Mouse (Mus musculus) brain, embryonic 18.5 days (tissue): ENCODE measurements at regions not wholly inside any gene's neighbourhood (a gene's known extent, or its start where the extent isn't known, plus 50 kb on each side); places are given as distances from the start of the nearest gene placed in this dataset.

ENCODE experiments used
- DNase-seq: peaks from one replicate; pipeline ENCODE4 v3.0.0-alpha.2; 2012; ENCODE audit warnings: low read depth, low spot score

GRCm38 (mm10) chr12:54396341-54396740 is 192.7 kb upstream of the Egln3 start:
- no peak for DNase-seq

GRCm38 (mm10) chr12:54385401-54385800 is 181.7 kb upstream of the Egln3 start:
- DNase-seq, result no peak

GRCm38 (mm10) chr12:54384116-54384515 is 180.5 kb upstream of the Egln3 start:
- no peak for DNase-seq

- DNase-seq, result no peak
Observed at GRCm38 (mm10) chr12:54382965-54383364, 179.3 kb upstream of the Egln3 start.

- no peak for DNase-seq
Observed at GRCm38 (mm10) chr12:54382061-54382460, 178.4 kb upstream of the Egln3 start.

- no peak for DNase-seq
Observed at GRCm38 (mm10) chr12:54380322-54380721, 176.7 kb upstream of the Egln3 start.

- no peak for DNase-seq
Observed at GRCm38 (mm10) chr12:54378576-54378975, 174.9 kb upstream of the Egln3 start.

GRCm38 (mm10) chr12:54374060-54374459 is 170.4 kb upstream of the Egln3 start:
- DNase-seq, result no peak

GRCm38 (mm10) chr12:54369217-54369616 is 165.6 kb upstream of the Egln3 start:
- DNase-seq, result no peak

GRCm38 (mm10) chr12:54364381-54365095 is 160.9 kb upstream of the Egln3 start:
- no peak for DNase-seq

- DNase-seq, result no peak
Observed at GRCm38 (mm10) chr12:54361762-54362161, 158.1 kb upstream of the Egln3 start.

- no peak for DNase-seq
Observed at GRCm38 (mm10) chr12:54354187-54354586, 150.5 kb upstream of the Egln3 start.

GRCm38 (mm10) chr12:54353694-54354093 is 150.0 kb upstream of the Egln3 start:
- no peak for DNase-seq

GRCm38 (mm10) chr12:54352963-54353606 is 149.4 kb upstream of the Egln3 start:
- peak; percentile 56 for DNase-seq

GRCm38 (mm10) chr12:54350293-54350692 is 146.6 kb upstream of the Egln3 start:
- DNase-seq, result no peak

GRCm38 (mm10) chr12:54349403-54349802 is 145.7 kb upstream of the Egln3 start:
- DNase-seq, result no peak

GRCm38 (mm10) chr12:54343493-54343892 is 139.8 kb upstream of the Egln3 start:
- DNase-seq, result no peak

GRCm38 (mm10) chr12:54335509-54335908 is 131.8 kb upstream of the Egln3 start:
- DNase-seq, result no peak

- DNase-seq, result no peak
Observed at GRCm38 (mm10) chr12:54334491-54335132, 131.0 kb upstream of the Egln3 start.

- no peak for DNase-seq
Observed at GRCm38 (mm10) chr12:54333632-54334321, 130.1 kb upstream of the Egln3 start.

- DNase-seq, result no peak
Observed at GRCm38 (mm10) chr12:54327483-54327882, 123.8 kb upstream of the Egln3 start.

- no peak for DNase-seq
Observed at GRCm38 (mm10) chr12:54326571-54326970, 122.9 kb upstream of the Egln3 start.
